Mouse (Mus musculus) lung, adult 18-20 months (tissue): Measurements from ENCODE around the gene Vps8.

Experiments
- DNase-seq, 2 experiments: peaks; one replicate each; pipeline ENCODE4 v3.0.0; 2022; ENCODE audit warnings: mixed read lengths in 2 of 2

Vps8 gene

DNA sequence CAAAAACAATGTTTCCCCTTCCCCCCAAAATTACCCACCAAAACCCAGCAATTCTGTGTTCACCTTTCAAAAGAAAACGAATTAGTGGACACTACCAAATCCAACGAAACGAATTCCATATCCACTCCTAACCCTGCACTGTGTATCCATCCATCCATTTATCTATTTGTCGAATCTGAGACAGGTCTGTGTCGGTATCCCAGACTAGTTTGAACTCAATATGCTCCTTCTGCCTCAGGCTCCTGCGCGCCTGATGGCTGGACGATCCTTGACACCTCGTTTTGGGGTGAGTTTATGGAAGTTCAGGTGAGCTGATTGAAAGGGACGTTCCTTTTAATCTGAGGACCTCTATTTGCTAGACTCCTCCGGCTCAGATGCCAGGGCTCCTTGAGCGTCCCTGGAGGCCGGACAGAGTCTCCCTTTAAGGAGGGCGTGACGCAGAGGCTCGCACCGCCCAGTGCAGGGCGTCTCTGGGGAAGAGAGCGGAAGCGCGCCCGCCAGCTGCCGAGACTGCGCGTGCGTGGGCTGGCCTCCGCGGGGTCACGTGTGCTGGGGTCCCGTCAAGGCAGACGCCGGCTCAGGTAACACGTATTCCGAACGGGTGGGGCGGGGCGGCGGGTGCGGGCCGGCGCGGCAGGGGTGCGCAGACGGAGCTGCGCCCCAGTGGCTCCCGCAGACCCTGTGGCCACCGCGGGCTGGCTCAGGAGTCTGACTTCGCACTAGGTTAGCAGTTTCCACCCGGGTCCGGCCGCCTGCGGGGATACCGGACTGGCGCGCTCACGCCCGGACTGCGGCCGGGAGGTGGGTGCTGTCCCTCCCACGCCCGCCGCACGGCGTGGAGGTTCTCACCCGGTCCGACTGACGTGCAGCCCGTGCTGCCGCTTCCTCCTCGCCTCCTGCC lies at the start of gene Vps8:
TSS of gene Vps8 (plus strand) at position 474 of the 901 bp plus-strand sequence.
- DNase-seq, result peak; percentile 93 to 95

DNA sequence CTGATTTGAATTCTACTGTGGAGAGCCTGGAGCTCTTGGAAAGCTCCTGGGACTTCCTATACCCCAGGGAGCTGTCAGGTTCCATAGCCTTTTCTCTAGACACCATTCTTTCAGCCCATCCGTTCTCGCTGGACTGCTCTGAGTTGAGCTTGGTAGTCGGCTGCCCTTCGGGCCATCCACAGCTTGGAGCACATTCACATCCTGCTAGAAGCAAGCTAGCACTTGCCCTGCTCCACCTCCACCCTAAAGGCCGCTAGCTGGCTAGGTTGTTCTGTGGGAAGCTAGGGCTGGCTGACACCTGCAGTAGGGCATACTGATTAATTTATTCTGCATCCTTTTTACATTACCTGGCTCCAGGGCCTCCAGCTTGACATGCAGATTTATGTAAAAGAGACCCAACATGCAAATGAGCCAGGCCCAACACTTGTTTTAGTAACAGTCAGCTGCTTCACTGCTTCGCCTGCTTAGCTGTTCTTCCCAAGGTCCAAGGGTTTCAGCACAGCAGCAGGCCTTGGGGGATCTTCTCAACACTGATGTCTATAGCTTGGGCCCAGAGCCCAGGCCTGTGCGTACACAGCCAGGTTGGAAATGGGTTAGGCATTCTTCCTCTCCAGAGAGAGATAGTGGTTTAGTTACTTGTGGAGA lies 49.5 kb upstream of the Vps8 start:
- no peak for DNase-seq

- DNase-seq, result no peak
Measured at GRCm38 (mm10) chr16:21374067-21374466, 48.9 kb upstream of the Vps8 start.

- DNase-seq, result no peak
Measured at GRCm38 (mm10) chr16:21375147-21375546, 47.8 kb upstream of the Vps8 start.

DNA sequence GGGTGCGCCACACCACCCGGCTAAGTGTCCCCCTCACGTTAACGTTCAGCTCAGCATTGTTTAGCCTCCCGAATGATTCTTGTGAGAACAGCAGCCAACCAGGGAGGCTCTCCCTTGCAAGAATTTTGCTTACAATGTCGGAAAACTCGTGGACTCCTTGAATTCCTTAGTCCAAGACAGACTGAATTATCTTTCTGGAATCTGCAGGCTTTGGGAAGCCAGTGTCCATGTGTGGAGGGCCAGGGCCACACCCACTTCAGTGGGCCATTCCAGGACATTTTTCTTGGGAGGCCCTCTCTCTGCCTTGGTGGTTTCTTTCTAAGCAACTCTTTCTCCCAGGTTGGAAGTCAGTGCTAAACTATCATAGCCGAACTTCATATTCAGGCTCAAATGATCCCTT lies 46.6 kb upstream of the Vps8 start:
- DNase-seq, result no peak

GRCm38 (mm10) chr16:21376949-21377604 lies 45.8 kb upstream of the Vps8 start:
- DNase-seq, result no peak

DNA sequence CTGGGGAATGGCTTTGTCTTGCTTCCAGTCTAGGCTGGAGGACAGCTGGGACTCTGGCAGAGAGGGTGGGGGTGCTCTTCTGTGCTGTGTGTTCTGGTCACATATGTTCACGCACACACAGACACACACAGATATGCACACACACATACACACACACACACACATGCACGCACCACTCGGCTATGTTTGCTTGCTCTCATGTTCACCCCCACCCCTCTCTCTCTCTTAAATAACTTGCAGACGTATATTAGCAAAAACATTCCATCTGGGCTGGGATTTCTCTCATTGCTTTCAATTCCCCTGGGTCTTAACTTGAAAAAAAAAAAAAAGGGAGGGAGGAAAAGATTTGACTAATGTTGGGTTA lies 45.3 kb upstream of the Vps8 start:
- DNase-seq, result no peak

DNA sequence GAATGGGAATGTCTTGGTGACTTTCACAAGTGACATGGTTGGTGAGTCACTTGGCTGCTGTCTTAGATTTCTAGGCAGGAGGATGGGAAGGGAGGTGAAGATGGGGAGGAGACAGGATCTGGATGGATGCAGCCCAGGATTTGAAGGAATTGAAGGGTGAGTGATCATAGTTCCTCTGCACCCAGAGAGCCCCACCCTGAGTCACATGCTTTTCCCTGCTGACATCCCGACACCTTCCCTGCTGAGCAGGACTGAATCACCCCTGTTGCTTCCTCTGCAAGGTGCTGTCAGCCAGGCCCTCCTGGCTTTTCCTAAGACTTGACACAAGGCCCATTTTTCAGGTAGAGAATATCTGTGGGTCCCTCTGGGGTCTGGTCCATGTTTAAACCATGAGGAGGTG lies 41.4 kb upstream of the Vps8 start:
- no peak for DNase-seq

- DNase-seq, result peak in 1 of 2 experiments; percentile 18
Measured at GRCm38 (mm10) chr16:21382152-21382911, 40.6 kb upstream of the Vps8 start.

DNA sequence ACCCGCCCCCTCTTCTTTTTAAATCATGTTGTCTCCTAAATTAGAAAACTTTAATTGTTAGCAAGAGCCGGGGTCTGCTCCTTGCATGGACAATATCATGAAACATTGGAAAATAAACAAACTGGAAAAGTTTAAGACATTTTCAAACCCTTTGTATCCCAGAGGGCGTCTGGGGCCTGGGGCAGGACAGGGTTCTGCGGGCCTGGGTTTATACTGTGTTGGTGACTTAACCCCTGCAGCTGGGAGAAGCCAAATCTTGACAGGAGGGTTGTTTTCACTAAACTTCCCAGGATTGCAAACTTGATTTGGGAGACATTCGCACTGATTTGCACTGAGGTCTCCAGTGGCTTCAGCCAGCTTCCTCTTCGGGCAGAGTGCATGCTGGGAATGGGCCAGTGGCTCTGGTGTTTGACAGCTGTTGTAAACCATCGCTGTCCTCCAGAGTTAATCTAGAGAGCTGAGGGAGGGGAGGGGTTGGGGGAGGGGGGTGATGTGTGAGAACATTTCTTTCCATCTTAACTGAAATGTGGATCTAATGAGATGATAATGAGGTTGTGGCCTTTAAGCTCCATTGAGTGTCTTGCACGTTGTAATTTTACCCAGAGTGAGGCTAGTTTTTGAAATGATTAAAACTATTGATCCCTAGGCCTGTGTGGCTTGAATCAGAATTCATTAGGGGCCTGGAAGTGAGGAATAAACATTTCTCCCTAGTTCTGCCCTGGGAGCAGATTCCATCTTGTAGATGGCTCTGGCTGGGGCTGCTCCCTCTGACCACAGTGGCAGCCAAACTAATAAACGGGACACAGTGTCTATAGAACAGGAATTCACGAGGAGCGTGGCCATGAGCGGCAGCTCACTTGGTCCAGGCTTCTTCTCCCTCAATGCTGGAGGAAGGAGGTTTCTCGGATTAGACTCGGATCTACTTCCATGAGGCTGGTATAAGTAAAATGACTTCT lies 36.7 kb upstream of the Vps8 start:
- DNase-seq, result no peak

GRCm38 (mm10) chr16:21389316-21389715 lies 33.6 kb upstream of the Vps8 start:
- peak; percentile 57 to 74 for DNase-seq

- no peak for DNase-seq
Measured at GRCm38 (mm10) chr16:21390744-21391143, 32.2 kb upstream of the Vps8 start.

- DNase-seq, result no peak
Measured at GRCm38 (mm10) chr16:21392099-21392498, 30.8 kb upstream of the Vps8 start.

DNA sequence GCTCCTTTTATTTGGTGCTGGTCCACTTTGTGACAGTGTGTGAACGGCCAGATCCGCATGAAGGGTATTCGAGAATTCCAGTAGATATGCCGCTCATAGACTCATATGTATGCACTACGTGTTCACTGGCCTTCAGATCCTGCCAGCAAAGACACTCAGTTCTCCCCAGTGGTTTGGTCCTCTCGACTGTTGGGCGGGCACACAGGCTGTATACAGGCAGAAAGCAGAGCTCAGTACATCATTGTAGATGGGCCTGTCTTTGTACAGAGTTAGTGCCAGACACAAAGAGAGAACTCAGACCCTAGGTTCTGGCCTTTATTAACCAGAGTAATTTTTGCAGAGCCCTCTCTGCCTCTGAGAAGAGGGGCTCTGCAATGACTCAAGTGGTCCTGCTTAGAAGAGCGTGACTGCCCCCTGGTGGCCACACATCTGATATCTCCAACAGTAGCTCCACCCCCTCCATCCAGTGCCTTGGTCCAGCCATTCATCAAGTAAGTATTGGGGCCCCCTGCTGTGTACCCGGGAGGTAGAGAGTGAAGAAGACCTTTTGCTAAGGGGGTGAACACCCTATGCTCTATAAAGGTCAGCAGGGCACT lies 30.3 kb upstream of the Vps8 start:
- DNase-seq, result peak; percentile 72 to 75

DNA sequence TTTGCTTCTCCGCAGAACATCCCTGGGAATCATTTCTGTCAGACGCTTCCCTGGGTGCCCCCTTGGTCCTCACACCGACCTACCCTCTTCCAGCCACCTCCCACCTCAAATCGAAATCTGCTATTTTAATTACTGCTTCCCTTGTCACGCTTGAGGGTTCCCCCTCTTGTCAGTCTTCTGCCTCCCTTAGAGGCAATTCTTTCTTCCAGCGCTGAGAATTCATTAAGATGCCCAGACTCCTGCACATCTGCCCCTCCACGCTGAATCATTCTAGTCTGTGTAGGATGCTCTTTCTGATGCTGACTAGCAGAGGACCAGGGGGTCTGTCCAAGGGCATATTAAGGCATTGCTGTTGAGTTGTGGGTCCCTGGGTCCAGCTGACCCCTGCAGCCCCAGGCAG lies 27.4 kb upstream of the Vps8 start:
- no peak for DNase-seq

DNA sequence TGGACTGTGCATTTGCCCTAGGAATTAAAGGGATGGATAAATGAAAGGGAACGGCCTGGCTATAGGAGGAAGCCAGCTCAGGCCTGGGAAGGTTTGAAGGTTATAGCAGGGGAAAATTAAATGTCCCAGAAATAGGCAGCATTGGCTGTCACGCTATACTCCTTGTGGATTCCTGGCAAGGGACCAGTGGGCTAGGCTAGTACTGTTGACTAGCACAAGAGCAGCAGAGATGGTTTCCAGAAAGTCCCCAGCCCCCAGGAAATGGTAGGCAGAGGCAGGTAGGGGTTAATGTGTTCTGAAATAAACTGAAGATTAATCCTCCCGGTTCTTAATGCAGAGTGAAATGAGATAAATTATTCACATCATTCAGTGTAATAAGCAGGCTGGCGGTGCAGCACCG lies 25.2 kb upstream of the Vps8 start:
- no peak for DNase-seq

- no peak for DNase-seq
Measured at GRCm38 (mm10) chr16:21398345-21399051, 24.4 kb upstream of the Vps8 start.

- no peak for DNase-seq
Measured at GRCm38 (mm10) chr16:21399942-21400341, 23.0 kb upstream of the Vps8 start.

DNA sequence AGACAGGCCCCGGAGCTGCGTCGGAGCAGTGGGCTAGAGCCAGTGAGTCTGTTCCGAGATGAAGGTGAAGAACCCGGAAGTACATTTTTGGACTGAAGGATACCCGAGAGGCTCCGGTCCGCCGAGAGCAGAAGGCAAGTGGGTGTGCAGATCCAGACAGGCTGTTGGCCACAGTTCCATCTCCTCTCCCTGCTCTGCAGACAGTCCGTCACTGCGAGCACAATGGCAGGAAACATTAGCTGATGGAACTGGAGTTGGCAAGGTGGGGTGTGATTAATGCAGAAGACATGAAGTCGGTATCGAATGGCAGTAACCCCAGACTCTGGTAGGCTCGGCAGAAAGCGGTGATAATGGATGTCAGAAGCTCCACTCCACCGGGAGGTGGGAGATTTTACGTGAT lies 20.9 kb upstream of the Vps8 start:
- DNase-seq, result no peak

DNA sequence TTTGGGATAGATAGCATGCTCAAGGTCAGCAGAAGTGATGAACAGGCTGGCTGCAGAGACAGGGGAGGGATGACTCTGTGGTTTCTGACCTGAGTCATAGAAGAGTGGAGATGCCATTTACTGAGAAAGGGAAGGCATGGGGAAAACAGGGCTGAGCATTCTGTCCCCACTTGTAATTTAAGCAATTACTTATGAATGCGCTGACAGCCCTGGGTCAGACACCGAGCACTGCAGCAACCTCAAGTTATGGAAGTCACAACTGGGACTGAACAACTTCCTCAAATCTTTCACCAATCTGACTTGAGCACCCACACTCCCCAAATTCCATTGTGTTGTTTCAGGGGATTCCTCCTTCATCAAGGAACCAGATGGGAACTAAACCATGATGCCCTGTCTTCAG lies 19.5 kb upstream of the Vps8 start:
- no peak for DNase-seq

GRCm38 (mm10) chr16:21404631-21405030 lies 18.3 kb upstream of the Vps8 start:
- DNase-seq, result no peak
